9 mouse cellular contexts compared by ENCODE assay signal in genomic region chr19:59196111-59196666, GRCm38 (mm10). TPM values are rescaled to one million over a fixed set of nuclear protein-coding genes. Genes with fewer than 3 reads are reported as not detected.
A peak's percentile ranks its signal among the peaks of the same experiment; 100 is the strongest.
DNase-seq lines count a peak whose midpoint lies in the region; ATAC-seq and TF ChIP-seq lines count a peak whose summit lies in the region.
"Had no signal": no experiment of that assay in that cellular context is flagged by ENCODE, and none has a peak within 500 bp of the region (broad histone marks: within the 10 kb centered on the region; RNA-seq: fewer than 3 reads in every experiment).

No protein-coding gene starts in this region.

- H3K27ac ChIP-seq in hindbrain, embryonic 11.5 days (ENCODE audit: low read depth, low read length), result no peak overlapping the region
- H3K27ac ChIP-seq: neural tube, embryonic 13.5 days had no signal

- H3K36me3 ChIP-seq in E14TG2a.4 (ENCODE audit: insufficient read depth, low read length), result no peaks in the 10 kb centered on the region
- no peaks in the 10 kb centered on the region for H3K36me3 ChIP-seq in hindbrain, embryonic 11.5 days (ENCODE audit: control insufficient read depth, insufficient read depth, low read length)
- H3K36me3 ChIP-seq: neural tube, embryonic 13.5 days had no signal

- no peak overlapping the region for H3K4me3 ChIP-seq in E14TG2a.4 (replicated peaks; ENCODE audit: low read length)
- H3K4me3 ChIP-seq in hindbrain, embryonic 11.5 days (ENCODE audit: low read depth, low read length), result no peak overlapping the region
- H3K4me3 ChIP-seq: neural tube, embryonic 13.5 days had no signal

- no peak overlapping the region for H3K4me2 ChIP-seq in hindbrain, embryonic 11.5 days (replicated peaks; ENCODE audit: low read depth, low read length)
- H3K4me2 ChIP-seq: neural tube, embryonic 13.5 days had no signal

- peaks cover 10% of the 10 kb centered on the region for H3K9me3 ChIP-seq in E14TG2a.4 (ENCODE audit: low read length)
- no peaks in the 10 kb centered on the region for H3K9me3 ChIP-seq in hindbrain, embryonic 11.5 days (ENCODE audit: control insufficient read depth, low read length)

- TF ChIP-seq CTCF in E14TG2a.4 (conservative IDR thresholded peaks at IDR 0.05; ENCODE audit: low read length), result peak; percentile 21

- DNase-seq in cerebellum, postnatal 14 days, result peak; percentile 63 to 72
- no peak for DNase-seq in cerebellum, adult 9-10 months
- peak; percentile 71 for DNase-seq in embryo, embryonic 9.5 days (ENCODE audit: extremely low spot score)
- peak; percentile 72 for DNase-seq in hindbrain, embryonic 11.5 days (ENCODE audit: low spot score)
- peak; percentile 38 for DNase-seq in layer of hippocampus, adult 9-11 months
- peak; percentile 79 for DNase-seq in testis, postnatal 10 days (ENCODE audit: low spot score)

- H3K9ac ChIP-seq in hindbrain, embryonic 11.5 days (ENCODE audit: low read depth, low read length), result no peak overlapping the region
- H3K9ac ChIP-seq: neural tube, embryonic 13.5 days had no signal

- peaks cover 19% of the 10 kb centered on the region; the same call in 1 of the 2 replicates for H3K4me1 ChIP-seq in E14TG2a.4 (replicated peaks; ENCODE audit: low read depth, low read length)
- no peaks in the 10 kb centered on the region for H3K4me1 ChIP-seq in hindbrain, embryonic 11.5 days (replicated peaks; ENCODE audit: control insufficient read depth, insufficient read depth, low read length)

- ATAC-seq in hindbrain, embryonic 11.5 days (ENCODE audit: low FRiP score), result no peak
- peak; percentile 72; the same call in 1 of the 2 replicates for ATAC-seq in megakaryocyte progenitor cell, adult 5-6 weeks (replicated peaks; ENCODE audit: poor library complexity)

- peaks cover 81% of the 10 kb centered on the region for H3K27me3 ChIP-seq in E14TG2a.4 (ENCODE audit: insufficient read depth, low read length)
- peaks cover 65% of the 10 kb centered on the region for H3K27me3 ChIP-seq in hindbrain, embryonic 11.5 days (ENCODE audit: control insufficient read depth, insufficient read depth, low read length)

- WGBS in hindbrain, embryonic 11.5 days, result 3% methylated on average over 15 of the region's 15 CpGs

RNA-seq across cellular contexts. Expression of gene Kcnk18, which starts 22.8 kb away (rescaled TPM):
- not detected in 2 replicates for polyA plus RNA-seq in hindbrain, embryonic 11.5 days (2014; fragmentation: Nextera tagmentation; extraction: Ambion mirVana)
- total RNA-seq in megakaryocyte progenitor cell, adult 5-6 weeks (2015), result not detected in 2 replicates
- total RNA-seq in megakaryocyte progenitor cell, adult 5-6 weeks (2017), result not detected in 2 replicates
- polyA plus RNA-seq: neural tube, embryonic 13.5 days had no signal

RNA-seq across cellular contexts. Expression of gene Vax1, which starts 26.3 kb away (rescaled TPM):
- 0.14 TPM in 1 of 2 replicates, not detected in the other for polyA plus RNA-seq in hindbrain, embryonic 11.5 days (2014; fragmentation: Nextera tagmentation; extraction: Ambion mirVana)
- not detected in 2 replicates for total RNA-seq in megakaryocyte progenitor cell, adult 5-6 weeks (2015)
- total RNA-seq in megakaryocyte progenitor cell, adult 5-6 weeks (2017), result not detected in 2 replicates
- polyA plus RNA-seq: neural tube, embryonic 13.5 days had no signal
